ENCODE assay signal across 9 mouse cellular contexts in genomic region chr2:106081951-106082350, GRCm38 (mm10).
DNase-seq lines count a peak whose midpoint lies in the region; ATAC-seq and TF ChIP-seq lines count a peak whose summit lies in the region.
"Had no signal": no experiment of that assay in that cellular context is flagged by ENCODE, and none has a peak within 500 bp of the region (broad histone marks: within the 10 kb centered on the region; RNA-seq: fewer than 3 reads in every experiment).

No protein-coding gene starts in this region.

- H3K79me2 ChIP-seq in C2C12 (ENCODE audit: control insufficient read depth, insufficient read depth): no peaks in the 10 kb centered on the region
- H3K79me2 ChIP-seq in MEL (ENCODE audit: control insufficient read depth, insufficient read depth, low read length, poor library complexity): no peaks in the 10 kb centered on the region

- H3K4me3 ChIP-seq in C2C12 (ENCODE audit: insufficient read depth, poor library complexity, severe bottlenecking): no peak overlapping the region
- no peak overlapping the region for H3K4me3 ChIP-seq in MEL (ENCODE audit: control insufficient read depth in 1 of 2, insufficient read depth in 1 of 2, low read depth in 2 of 2, low read length in 2 of 2)
- no peak overlapping the region for H3K4me3 ChIP-seq in lung, adult 2 months (replicated peaks; ENCODE audit: extremely low read depth, low read depth, low read length)
- H3K4me3 ChIP-seq: lung, embryonic 15.5 days had no signal

- no peaks in the 10 kb centered on the region for H3K4me1 ChIP-seq in MEL (ENCODE audit: control insufficient read depth in 1 of 2, insufficient read depth in 2 of 2, low read length in 2 of 2)
- no peaks in the 10 kb centered on the region for H3K4me1 ChIP-seq in lung, adult 2 months (ENCODE audit: control insufficient read depth, insufficient read depth, low read length)
- H3K4me1 ChIP-seq: lung, embryonic 15.5 days had no signal

- 3% methylated on average over 7 of the region's 7 CpGs for WGBS in lung, adult 2 months

- DNase-seq in MEL (ENCODE audit: low read depth, low spot score): peak; percentile 78
- peak; percentile 71 to 83 for DNase-seq in cerebellum, adult 18-20 months
- peak; percentile 25 to 87 for DNase-seq in frontal cortex, adult 2 months (ENCODE audit: extremely low spot score in 1 of 2, low spot score in 1 of 2)
- peak; percentile 83 for DNase-seq in kidney, postnatal 4 days
- peak; percentile 46 for DNase-seq in lung, adult 2 months
- DNase-seq in right cerebral cortex, postnatal 4 days: peak; percentile 80

- H3K27me3 ChIP-seq in C2C12 (ENCODE audit: control insufficient read depth, insufficient read depth, insufficient read length) (no peaks in the 10 kb centered on the region), MEL (ENCODE audit: control insufficient read depth in 1 of 2, insufficient read depth in 2 of 2, low read length in 2 of 2) (peaks cover 0 to 2% of the 10 kb centered on the region in 2 experiments; a peak in 3 of 4 replicates)
- H3K27me3 ChIP-seq: lung, embryonic 15.5 days had no signal

- TF ChIP-seq EP300 in MEL (IDR thresholded peaks at IDR 0.05; ENCODE audit: low read depth in 1 of 2, low read length in 2 of 2): peak in 1 of 2 experiments; percentile 19; a peak in 1 of 4 replicates

- no peak overlapping the region for H3ac ChIP-seq in C2C12 (ENCODE audit: control insufficient read depth, insufficient read length, low read depth)

- no peak overlapping the region for H3K9ac ChIP-seq in MEL (ENCODE audit: control insufficient read depth, low read depth, low read length, poor library complexity, severe bottlenecking)
- H3K9ac ChIP-seq: lung, embryonic 15.5 days had no signal

- H3K27ac ChIP-seq in MEL (ENCODE audit: control insufficient read depth, low read depth, low read length): no peak overlapping the region
- H3K27ac ChIP-seq: lung, embryonic 15.5 days had no signal

- peak; percentile 64 for TF ChIP-seq CTCF in C2C12 (IDR thresholded peaks at IDR 0.05; ENCODE audit: control insufficient read depth, insufficient read depth, insufficient read length)
- peak; percentile 83 to 96 (median 95) for TF ChIP-seq CTCF in MEL (IDR thresholded peaks at IDR 0.05 in 2 of 3, conservative IDR thresholded peaks at IDR 0.05 in 1 of 3; ENCODE audit: control insufficient read depth in 1 of 3, insufficient read depth in 1 of 3, low read depth in 2 of 3, low read length in 3 of 3, poor library complexity in 1 of 3, severe bottlenecking in 1 of 3)
- TF ChIP-seq CTCF in lung, adult 2 months (IDR thresholded peaks at IDR 0.05; ENCODE audit: insufficient read depth, low read length): peak; percentile 92

- ATAC-seq in erythroid progenitor cell, adult 5-6 weeks (replicated peaks; ENCODE audit: low FRiP score, poor library complexity, severe bottlenecking): no peak

- H3K36me3 ChIP-seq in C2C12 (ENCODE audit: control insufficient read depth, insufficient read depth): no peaks in the 10 kb centered on the region
- no peaks in the 10 kb centered on the region for H3K36me3 ChIP-seq in MEL (ENCODE audit: control insufficient read depth in 1 of 2, insufficient read depth in 2 of 2, low read length in 2 of 2)
- H3K36me3 ChIP-seq: lung, embryonic 15.5 days had no signal

- no peaks in the 10 kb centered on the region for H3K9me3 ChIP-seq in MEL (replicated peaks; ENCODE audit: insufficient read depth, low read length)
- H3K9me3 ChIP-seq: lung, embryonic 15.5 days had no signal

- peak; percentile 99 for TF ChIP-seq RAD21 in MEL (IDR thresholded peaks at IDR 0.05; ENCODE audit: low read depth, low read length)

- no peak for TF ChIP-seq POLR2A in MEL (IDR thresholded peaks at IDR 0.05; ENCODE audit: control insufficient read depth in 1 of 2, insufficient read depth in 1 of 2, low read depth in 1 of 2, low read length in 2 of 2, poor library complexity in 1 of 2)
- no peak for TF ChIP-seq POLR2A in lung, adult 2 months (IDR thresholded peaks at IDR 0.05; ENCODE audit: borderline replicate concordance, extremely low read depth, low read depth, low read length)

- no peaks in the 10 kb centered on the region for H3K79me3 ChIP-seq in C2C12 (ENCODE audit: low read depth)

TF ChIP-seq in C2C12, 6 proteins besides CTCF, POLR2A, EP300 and RAD21:
- TF ChIP-seq MAX (IDR thresholded peaks at IDR 0.05) (no peak), CEBPB (IDR thresholded peaks at IDR 0.05; ENCODE audit: low read depth) (no peak), USF1 (IDR thresholded peaks at IDR 0.05; ENCODE audit: low read depth) (no peak), FOSL1 (IDR thresholded peaks at IDR 0.05; ENCODE audit: insufficient read depth, low read length, poor library complexity, severe bottlenecking) (no peak), MYOD1 (IDR thresholded peaks at IDR 0.05; ENCODE audit: control insufficient read depth, insufficient read length, low read depth) (no peak), MYOG (IDR thresholded peaks at IDR 0.05; ENCODE audit: control insufficient read depth, extremely low read depth, insufficient read length) (no peak)

TF ChIP-seq in MEL, 35 proteins besides CTCF, POLR2A, EP300 and RAD21:
- TF ChIP-seq BHLHE40 (IDR thresholded peaks at IDR 0.05; ENCODE audit: borderline replicate concordance, low read depth, low read length): 0 out of 2 replicates have a peak, but pooled peaks have one; percentile 39
- TF ChIP-seq JUND (IDR thresholded peaks at IDR 0.05; ENCODE audit: low read depth, low read length): 0 out of 2 replicates have a peak, but pooled peaks have one; percentile 26
- TF ChIP-seq ZNF384 (IDR thresholded peaks at IDR 0.05; ENCODE audit: low read depth, low read length): 0 out of 2 replicates have a peak, but pooled peaks have one; percentile 13
- TF ChIP-seq USF1 (IDR thresholded peaks at IDR 0.05; ENCODE audit: low read depth, low read length): no peak
- TF ChIP-seq ZC3H11A (IDR thresholded peaks at IDR 0.05; ENCODE audit: low read depth, low read length): peak; percentile 99
- TF ChIP-seq MAZ (IDR thresholded peaks at IDR 0.05; ENCODE audit: low read depth, low read length): no peak
- peak; percentile 23; the same call in 1 of the 2 replicates for TF ChIP-seq RCOR1 (IDR thresholded peaks at IDR 0.05; ENCODE audit: low read depth, low read length)
- no peak for TF ChIP-seq CHD1 (IDR thresholded peaks at IDR 0.05; ENCODE audit: low read depth, low read length)
- TF ChIP-seq GATA1 (IDR thresholded peaks at IDR 0.05; ENCODE audit: low read depth, low read length): peak; percentile 43; the same call in 1 of the 2 replicates
- TF ChIP-seq SIN3A (IDR thresholded peaks at IDR 0.05; ENCODE audit: low read length): peak; percentile 59; the same call in 1 of the 2 replicates
- TF ChIP-seq NRF1 (IDR thresholded peaks at IDR 0.05; ENCODE audit: insufficient read depth, low read depth, low read length, poor library complexity, severe bottlenecking): no peak
- peak; percentile 99 for TF ChIP-seq SMC3 (IDR thresholded peaks at IDR 0.05; ENCODE audit: low read depth, low read length)
- no peak for TF ChIP-seq MYB (IDR thresholded peaks at IDR 0.05; ENCODE audit: low read depth, low read length)
- no peak for TF ChIP-seq E2F4 (IDR thresholded peaks at IDR 0.05; ENCODE audit: borderline replicate concordance, low read depth, low read length)
